Mouse (Mus musculus): ENCODE data around the gene BC051142. TPM values are rescaled to one million over a fixed set of nuclear protein-coding genes. Genes with fewer than 3 reads are reported as not detected.
"Not testable (repeated sequence)": the region's sequence is repeated elsewhere in the genome, so short reads cannot be mapped to it uniquely, and the experiment has no call there.

BC051142 gene
- total RNA-seq, 2 experiments from 2014 or later: 0.24 TPM; not detected in 1

- intact Hi-C loops (cut with DNase I): no loop called here
- DNase-seq: no peak
Measured at GRCm38 (mm10) chr17:34397357-34397756, 1.3 kb upstream of the BC051142 start.

GRCm38 (mm10) chr17:34398058-34398710 is 436 bp upstream of the BC051142 start:
- intact Hi-C loops (cut with DNase I): no loop called here
- DNase-seq: peak; percentile 22 to 69

- no peak for DNase-seq
Measured at GRCm38 (mm10) chr17:34399394-34399715, 735 bp downstream of the BC051142 start.

GRCm38 (mm10) chr17:34411117-34411516 is 12.5 kb downstream of the BC051142 start:
- DNase-seq: peak; percentile 60 to 66
- intact Hi-C loops (cut with DNase I): loop anchor here (1.0 kb wide), 1 partner anchor 23 kb away; no protein-coding TSS in a partner anchor

More at GRCm38 (mm10) chr17:34399394-34399715, 735 bp downstream of the BC051142 start:
- intact Hi-C loops (cut with DNase I): no loop called here

GRCm38 (mm10) chr17:34420014-34420413 is 21.4 kb downstream of the BC051142 start:
- intact Hi-C loops (cut with DNase I): no loop called here
- DNase-seq: no peak

GRCm38 (mm10) chr17:34427597-34427996 is 29.0 kb downstream of the BC051142 start:
- DNase-seq: no peak
- intact Hi-C loops (cut with DNase I): no loop called here

GRCm38 (mm10) chr17:34437120-34437519 is 38.5 kb downstream of the BC051142 start:
- intact Hi-C loops (cut with DNase I): no loop called here
- DNase-seq: no peak

- DNase-seq: no peak
- intact Hi-C loops (cut with DNase I): no loop called here
Measured at GRCm38 (mm10) chr17:34437606-34438005, 39.0 kb downstream of the BC051142 start.

- no peak for DNase-seq
- intact Hi-C loops (cut with DNase I): no loop called here
Measured at GRCm38 (mm10) chr17:34438588-34438987, 40.0 kb downstream of the BC051142 start.

- peak in 1 of 2 experiments; percentile 7 for DNase-seq
- intact Hi-C loops (cut with DNase I): loop anchor here (1.0 to 2.0 kb wide), 2 partner anchors 116 to 177 kb away; no protein-coding TSS in a partner anchor
Measured at GRCm38 (mm10) chr17:34439795-34440194, 41.2 kb downstream of the BC051142 start.

- no peak for DNase-seq
- intact Hi-C loops (cut with DNase I): loop anchor here (2.0 kb wide), 1 partner anchor 175 kb away; no protein-coding TSS in a partner anchor
Measured at GRCm38 (mm10) chr17:34441990-34442389, 43.4 kb downstream of the BC051142 start.

- intact Hi-C loops (cut with DNase I): no loop called here
- no peak for DNase-seq
Measured at GRCm38 (mm10) chr17:34448473-34449041, 49.9 kb downstream of the BC051142 start.

- intact Hi-C loops (cut with DNase I): no loop called here
- no peak for DNase-seq
Measured at GRCm38 (mm10) chr17:34457668-34458067, 59.0 kb downstream of the BC051142 start.

- DNase-seq: no peak
- intact Hi-C loops (cut with DNase I): no loop called here
Measured at GRCm38 (mm10) chr17:34459255-34459654, 60.6 kb downstream of the BC051142 start.

GRCm38 (mm10) chr17:34465906-34466305 is 67.3 kb downstream of the BC051142 start:
- DNase-seq; intact Hi-C loops (cut with DNase I): not testable (repeated sequence)

GRCm38 (mm10) chr17:34470491-34470890 is 71.9 kb downstream of the BC051142 start:
- intact Hi-C loops (cut with DNase I): no loop called here
- DNase-seq: no peak

GRCm38 (mm10) chr17:34475060-34475459 is 76.4 kb downstream of the BC051142 start:
- no peak for DNase-seq
- intact Hi-C loops (cut with DNase I): no loop called here

- intact Hi-C loops (cut with DNase I): no loop called here
- no peak for DNase-seq
Measured at GRCm38 (mm10) chr17:34476427-34476826, 77.8 kb downstream of the BC051142 start.

- DNase-seq; intact Hi-C loops (cut with DNase I): not testable (repeated sequence)
Measured at GRCm38 (mm10) chr17:34477238-34478013, 78.8 kb downstream of the BC051142 start, which contains the start of gene Btnl4. Gene Btnl4, minus strand, starts transcription at chr17:34477318.

- no peak for DNase-seq
Measured at GRCm38 (mm10) chr17:34492796-34493195, 94.2 kb downstream of the BC051142 start.

GRCm38 (mm10) chr17:34495156-34495555 is 96.5 kb downstream of the BC051142 start:
- intact Hi-C loops (cut with DNase I): not testable (repeated sequence)

More at GRCm38 (mm10) chr17:34492796-34493195, 94.2 kb downstream of the BC051142 start:
- intact Hi-C loops (cut with DNase I): no loop called here

More at GRCm38 (mm10) chr17:34495156-34495555, 96.5 kb downstream of the BC051142 start:
- DNase-seq: not testable (repeated sequence)

All from heart, postnatal 14 days (tissue).